Mouse (Mus musculus): Measurements from ENCODE around the gene Gnai1.

DNA sequence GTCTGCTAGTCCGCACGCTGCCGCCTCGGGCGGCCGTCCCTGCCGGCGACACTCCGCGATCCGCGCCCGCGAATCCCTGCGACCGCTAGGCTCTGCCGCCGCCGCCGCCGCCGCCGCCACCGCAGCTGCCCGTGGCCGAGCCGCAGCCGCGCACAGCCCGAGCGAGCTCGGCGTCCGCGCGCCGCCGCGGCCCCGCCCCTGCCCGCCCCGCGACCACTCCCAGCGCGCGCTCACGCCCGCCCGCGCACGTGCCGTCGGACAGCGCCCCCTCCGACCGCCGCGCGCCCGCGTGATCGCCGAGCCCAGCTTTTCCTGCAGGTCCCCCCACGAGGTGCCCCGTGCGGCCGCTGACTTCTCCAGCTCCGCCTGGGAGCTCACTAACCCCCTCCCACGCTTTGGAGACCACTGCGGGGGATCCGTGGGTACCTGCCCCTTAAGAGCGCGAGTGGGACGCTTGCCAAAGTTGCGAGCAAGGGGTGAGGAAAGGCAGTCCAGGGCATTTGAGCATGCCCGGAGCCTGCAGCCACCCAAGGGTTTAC is at the start of gene Gnai1:
- TF ChIP-seq CTCF (IDR thresholded peaks at IDR 0.05; ENCODE audit: extremely low read depth, insufficient read length, insufficient replicate concordance, low read depth, low read length), result no peak
- TF ChIP-seq POLR2A (IDR thresholded peaks at IDR 0.05; ENCODE audit: low read depth, low read length), result no peak
